Mouse (Mus musculus) retina, embryonic 14.5 days (tissue): Measurements from ENCODE around the gene Fstl3.

Experiments used
- DNase-seq: peaks from one replicate; pipeline ENCODE4 v3.0.0-alpha.2; 2015; ENCODE audit warnings: low spot score

Fstl3 gene

DNA sequence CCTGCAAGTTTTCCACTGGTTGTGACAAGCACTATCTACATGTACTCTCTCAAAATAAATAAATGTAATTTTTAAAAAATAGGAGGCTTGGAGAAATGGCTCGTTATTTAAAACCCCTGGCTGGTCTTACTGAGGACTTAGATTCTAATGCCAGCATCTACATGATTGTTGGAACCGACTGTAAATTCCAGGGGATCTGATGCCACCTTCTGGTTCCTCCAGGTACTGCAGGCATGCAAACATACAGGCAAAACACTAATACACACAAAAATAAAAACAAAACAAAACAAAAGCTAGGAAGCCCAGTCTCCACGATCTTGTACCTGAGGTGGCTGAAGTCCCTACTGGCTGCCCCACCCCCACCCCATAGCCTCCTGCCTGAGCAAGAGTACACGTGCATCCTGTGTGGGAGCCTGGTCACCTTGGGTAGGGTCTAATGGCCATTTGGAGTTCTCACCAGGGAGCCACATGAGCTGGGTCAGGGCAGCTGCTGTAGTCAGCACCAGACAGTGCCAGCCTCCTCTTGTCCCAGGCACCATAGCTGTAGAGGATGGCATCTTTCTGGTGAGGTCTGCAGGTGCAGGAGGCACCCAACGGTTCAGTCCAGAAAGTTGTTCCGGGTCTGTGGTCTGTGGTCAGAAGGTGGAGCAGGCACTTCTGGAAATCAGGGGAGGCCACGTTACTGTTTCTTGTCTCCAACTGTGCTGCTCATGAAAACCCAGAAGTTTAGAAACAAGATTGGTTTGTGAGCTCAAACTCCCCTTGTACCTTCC lies 11.5 kb downstream of the Fstl3 start:
- DNase-seq, result peak; percentile 87

- no peak for DNase-seq
These were observed 12.5 kb downstream of the Fstl3 start for GRCm38 (mm10) chr10:79789581-79789980.

GRCm38 (mm10) chr10:79790861-79791260 lies 13.8 kb downstream of the Fstl3 start, which contains the start of gene Prss57:
TSS of gene Prss57 (minus strand) at chr10:79790961.
- no peak for DNase-seq

GRCm38 (mm10) chr10:79792339-79793040 lies 15.4 kb downstream of the Fstl3 start:
- no peak for DNase-seq

GRCm38 (mm10) chr10:79793051-79793737 lies 16.1 kb downstream of the Fstl3 start, which contains the start of gene Palm:
TSS of gene Palm (plus strand) at chr10:79793572.
- peak; percentile 88 for DNase-seq

GRCm38 (mm10) chr10:79793738-79794490 lies 16.8 kb downstream of the Fstl3 start:
- peak; percentile 56 for DNase-seq

DNA sequence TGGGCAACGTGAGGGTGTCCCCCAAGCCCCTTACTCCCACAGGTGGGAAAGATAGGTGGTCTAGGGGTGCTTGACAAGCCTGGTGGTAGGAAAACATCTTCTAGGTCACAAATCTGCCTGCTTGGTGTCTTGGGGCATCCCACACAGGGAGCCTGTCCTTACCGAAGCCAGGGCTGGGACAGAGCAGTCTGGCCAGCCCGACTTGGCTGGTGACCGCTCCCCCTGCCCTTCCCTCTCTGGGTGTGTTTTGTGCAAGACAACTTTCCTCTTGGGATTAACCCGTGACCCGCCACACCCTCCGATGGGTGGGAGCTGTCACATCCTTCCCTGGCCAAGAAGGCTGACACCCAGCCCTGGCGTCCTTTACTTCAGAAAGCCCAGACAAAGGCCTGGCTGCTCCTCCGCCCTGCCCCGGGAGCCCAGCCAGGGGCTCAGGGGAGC lies 17.4 kb downstream of the Fstl3 start:
- DNase-seq, result peak; percentile 58

DNA sequence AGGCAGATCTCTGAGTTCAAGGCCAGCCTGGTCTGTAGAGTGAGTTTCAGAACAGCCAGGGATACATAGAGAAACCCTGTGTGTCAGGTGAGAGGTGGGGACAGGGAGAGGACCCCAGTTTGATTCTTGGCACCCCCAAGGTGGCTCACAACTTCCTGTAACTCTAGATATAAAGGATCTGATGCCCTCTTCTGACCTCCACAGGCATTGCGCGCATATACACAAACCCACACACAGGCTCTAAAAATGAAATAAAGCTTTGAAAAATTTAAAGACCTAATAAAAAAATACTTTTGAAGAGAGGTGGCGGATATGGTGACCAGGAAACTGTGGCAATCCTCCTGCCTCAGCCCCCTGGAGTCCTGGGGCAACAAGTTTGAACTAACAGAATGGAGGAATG lies 18.8 kb downstream of the Fstl3 start:
- no peak for DNase-seq

- no peak for DNase-seq
These were observed 20.3 kb downstream of the Fstl3 start for GRCm38 (mm10) chr10:79797326-79797725.

- DNase-seq, result no peak
These were observed 21.3 kb downstream of the Fstl3 start for GRCm38 (mm10) chr10:79798289-79798928.

GRCm38 (mm10) chr10:79800508-79800907 lies 23.4 kb downstream of the Fstl3 start:
- DNase-seq, result no peak

- no peak for DNase-seq
These were observed 24.8 kb downstream of the Fstl3 start for GRCm38 (mm10) chr10:79801837-79802236.

GRCm38 (mm10) chr10:79802331-79802971 lies 25.4 kb downstream of the Fstl3 start:
- peak; percentile 36 for DNase-seq

DNA sequence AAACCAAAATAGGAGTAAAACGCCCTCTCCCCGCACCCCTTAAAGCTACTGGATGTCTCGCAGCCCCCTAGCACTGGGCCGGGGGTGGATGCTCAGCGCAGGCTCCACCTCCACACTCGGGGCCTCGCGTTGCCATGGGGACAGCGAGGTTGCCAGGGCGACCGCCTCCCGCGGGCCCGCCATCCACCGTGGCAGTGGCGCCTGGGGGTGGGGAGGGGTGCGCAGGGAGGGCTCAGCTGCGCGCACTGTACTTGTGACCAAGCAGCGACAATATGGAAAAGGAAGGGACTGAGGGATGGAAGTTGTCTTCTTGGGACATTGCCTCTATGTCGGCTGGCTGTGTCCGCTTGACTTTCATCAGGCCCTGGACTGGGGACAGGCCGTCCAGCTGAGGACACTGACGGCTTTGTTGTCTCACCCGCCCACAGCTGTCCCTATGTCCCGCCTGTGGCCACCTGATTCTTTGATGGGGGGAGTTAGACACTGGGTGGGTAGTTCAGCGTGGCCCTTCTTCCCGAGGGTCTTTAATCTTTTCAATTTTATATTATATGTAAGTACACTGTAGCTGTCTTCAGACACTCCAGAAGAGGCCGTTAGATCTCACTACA lies 26.7 kb downstream of the Fstl3 start:
- peak; percentile 88 for DNase-seq

DNA sequence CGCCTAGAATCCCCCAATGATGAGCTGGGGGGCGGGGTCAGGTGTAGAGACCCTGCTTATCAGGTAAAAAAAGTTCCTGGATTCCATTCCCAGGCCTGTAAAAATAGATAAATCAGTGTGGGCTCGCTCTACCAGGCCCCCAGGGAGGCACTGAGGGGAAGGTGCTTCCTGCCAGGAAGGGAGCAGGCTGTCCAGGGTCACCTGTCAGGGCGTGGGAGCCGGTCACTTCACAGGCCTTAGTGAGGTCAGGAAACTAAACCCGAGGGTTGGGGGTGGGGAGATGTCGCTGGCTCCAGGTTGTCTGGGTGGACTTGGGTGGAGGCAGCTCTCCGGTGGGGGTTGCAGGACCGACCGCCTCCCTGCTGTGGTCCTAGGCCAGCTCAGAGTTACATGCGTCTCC lies 28.6 kb downstream of the Fstl3 start:
- DNase-seq, result no peak

DNA sequence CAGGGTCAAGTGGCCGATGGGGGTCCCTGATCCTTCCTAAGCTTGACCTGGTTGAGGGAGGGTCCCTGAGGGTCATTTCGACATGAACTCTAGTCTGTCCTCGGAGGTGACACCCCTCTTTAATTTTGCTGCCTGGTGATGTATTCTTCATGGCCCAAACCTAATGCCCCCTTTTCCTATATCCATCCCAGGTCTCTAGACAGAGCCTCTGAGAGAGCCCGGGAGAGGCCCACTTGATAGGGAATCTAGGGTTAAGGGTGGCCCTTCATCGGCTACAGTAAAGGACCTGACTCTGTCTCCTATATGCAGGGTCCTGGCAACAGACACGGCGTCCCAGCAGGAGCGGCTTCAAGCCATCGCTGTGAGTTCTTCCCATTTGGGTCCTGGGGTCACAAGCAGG lies 29.3 kb downstream of the Fstl3 start:
- DNase-seq, result no peak

GRCm38 (mm10) chr10:79806972-79807371 lies 29.9 kb downstream of the Fstl3 start:
- no peak for DNase-seq

GRCm38 (mm10) chr10:79807826-79808225 lies 30.8 kb downstream of the Fstl3 start:
- no peak for DNase-seq

GRCm38 (mm10) chr10:79808728-79809127 lies 31.7 kb downstream of the Fstl3 start:
- no peak for DNase-seq
